Mouse (Mus musculus) retina, postnatal 7 days (tissue): ENCODE data around the gene Sox5.

Experiments used
- DNase-seq: peaks from one replicate; pipeline ENCODE4 v3.0.0-alpha.2; 2012; ENCODE audit warnings: low read depth, low spot score

Sox5 gene

GRCm38 (mm10) chr6:144772175-144772918 is 9.4 kb downstream of the Sox5 start:
- no peak for DNase-seq

- no peak for DNase-seq
Observed at GRCm38 (mm10) chr6:144769060-144769459, 12.7 kb downstream of the Sox5 start.

DNA sequence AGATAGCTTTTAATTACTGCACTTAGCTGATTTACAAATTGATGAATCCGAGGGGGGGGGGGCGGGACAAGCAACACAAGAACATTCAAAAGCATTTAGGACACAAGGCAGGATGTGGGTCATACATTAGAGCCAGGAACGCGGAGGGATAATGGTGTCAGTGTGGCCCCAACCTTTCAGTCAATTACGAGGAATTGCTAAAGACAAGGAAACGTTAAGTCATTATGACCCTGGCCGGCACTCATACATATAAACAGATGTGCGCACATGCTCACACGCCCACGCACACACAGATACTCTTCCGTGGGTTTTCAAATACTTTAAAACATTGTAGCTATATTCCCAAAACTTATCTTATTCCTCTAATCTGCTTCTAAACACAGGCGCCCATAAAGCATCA is 19.9 kb downstream of the Sox5 start:
- no peak for DNase-seq

GRCm38 (mm10) chr6:144759193-144759592 is 22.6 kb downstream of the Sox5 start:
- DNase-seq = no peak

- DNase-seq = no peak
Observed at GRCm38 (mm10) chr6:144757414-144757813, 24.4 kb downstream of the Sox5 start.

DNA sequence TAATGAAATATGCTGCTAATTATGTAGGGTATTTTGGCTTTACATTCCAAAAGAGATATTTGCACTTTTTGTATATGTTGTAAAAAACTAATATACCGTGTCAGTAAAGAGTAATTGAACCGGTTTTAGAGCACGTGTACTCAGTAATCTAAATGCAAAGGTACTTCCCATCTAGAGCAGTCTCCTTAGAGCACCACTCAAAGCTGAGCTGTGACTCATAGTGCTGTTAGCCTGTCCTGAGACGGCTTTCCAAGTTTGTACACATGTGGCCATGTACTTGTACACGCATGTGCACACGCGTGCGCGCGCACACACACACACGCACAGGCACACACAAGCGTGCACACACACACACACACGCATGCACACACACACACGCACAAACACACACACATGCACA is 25.3 kb downstream of the Sox5 start:
- DNase-seq = no peak

DNA sequence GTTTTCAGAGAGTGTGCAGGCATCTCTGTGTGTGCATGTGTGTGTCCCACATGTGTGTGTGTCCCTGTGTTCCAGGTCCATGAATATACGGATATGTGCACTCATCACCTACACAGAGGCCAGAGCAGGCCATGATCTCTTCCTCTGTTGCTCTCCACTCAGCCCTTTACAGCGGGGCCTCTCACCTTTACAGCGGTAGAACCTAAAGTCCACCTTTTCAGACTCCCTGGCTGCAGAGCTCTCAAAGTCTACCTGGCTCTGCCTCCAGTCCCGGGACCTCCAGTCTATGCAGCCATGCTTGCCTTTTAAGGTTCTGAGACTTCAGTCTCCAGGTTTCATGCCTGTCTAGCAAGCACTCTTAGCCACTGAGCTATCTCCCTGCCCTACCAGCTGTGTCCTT is 26.5 kb downstream of the Sox5 start:
- no peak for DNase-seq

DNA sequence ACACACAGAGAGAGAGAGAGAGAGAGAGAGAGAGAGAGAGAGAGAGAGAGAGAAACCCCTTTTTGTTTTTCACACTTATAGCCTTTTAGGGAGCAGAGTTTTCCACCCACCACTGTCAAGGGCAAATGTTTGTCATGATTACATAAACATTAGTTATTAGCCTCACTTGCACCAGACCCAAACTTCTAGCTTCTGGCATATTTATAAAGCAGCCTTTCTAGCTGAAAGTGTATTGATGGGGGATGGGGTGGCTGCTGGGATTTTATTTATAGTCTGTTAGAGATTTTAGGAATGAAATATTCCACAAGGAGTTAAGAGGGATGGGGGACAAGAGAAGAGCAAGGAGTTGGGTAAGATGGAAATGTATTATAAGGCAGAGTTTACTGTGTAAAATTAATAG is 27.4 kb downstream of the Sox5 start:
- DNase-seq = no peak

DNA sequence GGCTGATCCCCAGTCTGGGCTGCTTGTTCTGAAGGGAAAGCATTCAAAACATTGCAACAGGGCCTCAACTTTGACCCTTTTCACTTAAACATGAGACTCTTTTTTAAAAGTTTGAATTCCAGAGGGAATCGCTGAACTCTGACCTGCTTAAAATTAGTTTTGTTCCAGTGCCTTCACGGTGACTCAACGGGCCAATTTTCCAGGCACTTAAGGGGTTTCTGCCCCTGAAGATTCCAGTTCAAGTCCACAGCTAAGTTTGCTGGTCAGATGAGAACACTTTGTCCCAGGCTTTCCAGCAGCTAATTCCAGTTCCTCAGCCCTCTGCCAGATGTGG is 27.8 kb downstream of the Sox5 start:
- DNase-seq = no peak

- DNase-seq = no peak
Observed at GRCm38 (mm10) chr6:144753225-144753962, 28.4 kb downstream of the Sox5 start.

- no peak for DNase-seq
Observed at GRCm38 (mm10) chr6:144751581-144751980, 30.2 kb downstream of the Sox5 start.

DNA sequence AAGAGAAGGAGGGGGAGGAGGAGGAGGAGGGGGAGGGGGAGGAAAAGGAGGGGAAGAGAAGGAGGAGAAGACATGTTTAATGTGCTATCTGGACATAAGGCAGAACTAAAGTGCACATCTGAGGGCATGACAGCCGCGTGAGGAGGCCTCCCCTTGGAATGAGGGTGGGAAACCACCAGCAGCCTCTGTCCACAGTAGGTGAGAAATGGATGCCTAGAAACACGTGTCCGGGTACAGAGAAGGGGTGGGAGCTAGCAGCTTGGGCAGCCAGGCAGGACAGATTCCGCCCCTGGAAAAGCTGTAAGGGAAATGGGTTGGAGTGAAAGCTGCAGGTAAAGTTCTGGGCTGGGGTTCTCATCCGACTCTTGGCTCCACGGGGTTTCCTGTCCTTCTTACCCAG is 31.6 kb downstream of the Sox5 start:
- no peak for DNase-seq

- no peak for DNase-seq
Observed at GRCm38 (mm10) chr6:144746436-144746835, 35.3 kb downstream of the Sox5 start.

GRCm38 (mm10) chr6:144742559-144742958 is 39.2 kb downstream of the Sox5 start:
- DNase-seq = no peak

- DNase-seq = no peak
Observed at GRCm38 (mm10) chr6:144741080-144741655, 40.6 kb downstream of the Sox5 start.

- DNase-seq = no peak
Observed at GRCm38 (mm10) chr6:144740343-144740742, 41.4 kb downstream of the Sox5 start.

DNA sequence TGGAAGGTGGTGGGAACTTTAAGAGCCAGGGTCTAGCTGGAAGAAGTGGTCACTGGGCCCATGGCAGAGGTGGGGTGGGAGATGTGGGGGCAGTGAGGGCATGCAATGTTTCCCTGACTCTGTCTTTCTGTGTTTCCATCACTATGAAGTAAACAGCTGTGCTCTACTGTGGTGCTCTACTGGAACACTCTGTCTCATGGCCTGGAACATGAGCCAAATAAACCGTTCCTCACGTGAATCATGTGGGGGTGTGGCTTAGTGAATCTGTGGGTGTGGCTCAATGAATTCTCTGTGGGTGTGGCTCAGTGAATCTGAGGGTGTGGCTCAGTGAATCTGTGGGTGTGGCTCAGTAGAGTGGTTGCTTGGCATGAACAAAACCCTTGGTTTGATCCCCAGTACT is 42.0 kb downstream of the Sox5 start:
- no peak for DNase-seq

GRCm38 (mm10) chr6:144737786-144738185 is 44.0 kb downstream of the Sox5 start:
- DNase-seq = no peak

DNA sequence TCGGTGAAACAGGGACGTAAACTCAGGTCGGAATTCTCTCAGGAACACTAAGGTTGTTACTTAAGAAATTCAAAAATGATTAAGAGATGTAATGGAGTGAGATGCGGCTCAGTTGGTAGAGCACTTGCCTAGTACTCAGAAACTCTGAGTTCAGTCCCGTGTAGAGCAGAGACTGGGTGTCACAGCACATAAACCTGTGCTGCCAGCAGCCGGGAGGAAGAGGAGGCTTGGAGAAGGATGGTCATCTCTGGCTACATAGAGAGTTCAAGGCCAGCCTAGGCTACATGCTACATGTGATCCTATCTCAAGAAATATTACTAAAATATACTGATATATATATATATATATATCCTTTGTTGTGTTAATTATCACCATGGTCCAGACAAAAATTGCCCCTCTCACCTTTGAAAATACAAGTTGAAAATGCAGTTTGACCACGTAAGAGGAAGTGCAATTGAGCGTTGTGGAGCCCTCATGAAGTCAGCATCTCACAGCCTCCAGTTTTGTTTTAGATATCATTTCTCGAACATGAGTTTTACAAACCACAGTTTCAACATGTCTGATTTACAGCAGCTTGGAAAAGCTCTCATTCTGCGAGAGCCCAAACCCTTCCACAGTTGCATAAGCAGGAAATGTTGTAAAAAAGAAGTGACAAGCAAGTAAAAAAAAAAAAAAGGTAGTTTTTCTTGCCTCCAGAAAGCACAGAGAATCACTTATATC is 50.4 kb downstream of the Sox5 start:
- no peak for DNase-seq

- no peak for DNase-seq
Observed at GRCm38 (mm10) chr6:144723530-144724144, 58.1 kb downstream of the Sox5 start.

- no peak for DNase-seq
Observed at GRCm38 (mm10) chr6:144723024-144723423, 58.8 kb downstream of the Sox5 start.

DNA sequence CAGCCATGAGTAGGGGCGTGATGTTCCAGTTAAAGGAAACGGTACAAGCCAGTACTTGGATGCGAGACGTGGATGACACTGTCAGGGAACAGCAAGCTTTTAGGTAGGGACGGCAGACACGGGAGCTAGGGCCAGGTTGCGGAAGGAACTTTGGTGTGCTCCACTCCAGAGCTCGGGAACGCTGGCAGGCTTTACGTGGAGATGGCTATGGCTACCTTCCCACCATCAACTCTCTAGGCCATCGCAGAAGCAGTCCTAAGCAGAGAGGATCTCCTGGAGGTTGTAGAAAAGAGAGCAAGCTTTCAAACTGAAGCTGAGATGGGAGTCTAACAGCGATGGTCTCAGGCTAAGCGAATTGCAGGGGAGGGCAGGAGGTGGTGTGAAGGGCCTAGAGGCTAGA is 60.9 kb downstream of the Sox5 start:
- DNase-seq = no peak
